Mouse (Mus musculus) thymus, adult 2 months (tissue): ENCODE results near the gene Zfp867.

Experiments used
- CTCF ChIP-seq: fragments of 200-500 bp; IDR thresholded peaks from 2 replicates; pipeline ENCODE4 v1.5.1; 2012; ENCODE audit warnings: mild to moderate bottlenecking, control low read depth, low read length, moderate library complexity, borderline replicate concordance; ENCODE audit not compliant: control insufficient read depth, poor library complexity, insufficient read depth; ENCODE audit errors: extremely low read depth
- POLR2A ChIP-seq: fragments of 200-500 bp; IDR thresholded peaks from 2 replicates; pipeline ENCODE4 v1.6.1; 2012; ENCODE audit warnings: mild to moderate bottlenecking, low read length, control low read depth, moderate library complexity; ENCODE audit not compliant: control insufficient read depth, poor library complexity, insufficient read depth; ENCODE audit errors: extremely low read depth

DNA sequence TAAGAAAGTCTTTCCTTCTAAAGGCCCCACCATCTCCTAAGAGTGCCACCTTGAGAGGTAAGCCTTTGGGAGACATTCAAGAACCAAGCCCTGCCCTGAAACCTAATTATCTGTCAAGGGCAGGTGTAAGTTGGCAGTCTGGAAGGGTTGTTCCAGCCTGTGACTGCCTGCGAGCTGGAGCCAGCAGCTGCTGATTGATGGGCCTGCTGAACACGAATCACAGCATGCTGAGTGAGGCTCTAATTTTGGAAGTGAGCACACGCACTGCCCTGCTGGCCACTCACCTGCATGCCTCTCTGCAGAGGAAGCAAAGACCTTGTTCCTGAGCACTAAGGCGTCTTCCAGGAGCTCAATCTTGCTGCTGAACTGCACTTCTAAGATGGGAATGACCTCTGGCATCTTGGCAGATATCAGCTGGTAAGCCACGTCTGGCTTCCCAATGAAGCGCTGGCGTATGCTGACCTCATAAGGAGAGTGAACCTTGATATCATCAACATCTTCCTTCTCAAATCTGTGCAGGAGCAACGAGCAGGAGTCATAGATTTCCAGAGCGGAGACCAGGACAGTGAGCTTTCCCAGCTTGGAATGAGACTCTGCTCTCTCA lies 44.1 kb downstream of the Zfp867 start:
- TF ChIP-seq CTCF (no peak), POLR2A (no peak)
